Mouse (Mus musculus): ENCODE data around the gene Clec11a. TPM values are rescaled to one million over a fixed set of nuclear protein-coding genes. Genes with fewer than 3 reads are reported as not detected.

The Clec11a gene
- total RNA-seq, 1 experiment, result 2.2 TPM

GRCm38 (mm10) chr7:44273446-44273845 is 33.3 kb downstream of the Clec11a start:
- H3K9ac ChIP-seq (ENCODE audit: insufficient read depth, low read depth, low read length, poor library complexity, severe bottlenecking), result no peak overlapping the region
- DNase-seq (ENCODE audit: low read depth, low spot score), result no peak
- H3K4me3 ChIP-seq (ENCODE audit: insufficient read depth in 1 of 2, low read depth in 1 of 2, low read length in 2 of 2, poor library complexity in 1 of 2, severe bottlenecking in 1 of 2), result no peak overlapping the region
- in situ Hi-C loops (cut with MboI; ENCODE audit: low sequenced_read_pairs in 2 of 2, unreplicated experiment in 2 of 2), result loop anchor here in 1 of 2 experiments (25.0 kb wide), 1 partner anchor 164 kb away; the partner anchor contains the start of gene Lrrc4b
- no peak for TF ChIP-seq ZNF384 (IDR thresholded peaks at IDR 0.05; ENCODE audit: low read depth, low read length)
- no peak for TF ChIP-seq ZC3H11A (IDR thresholded peaks at IDR 0.05; ENCODE audit: borderline replicate concordance, low read depth, low read length)
- TF ChIP-seq MAFK (IDR thresholded peaks at IDR 0.05; ENCODE audit: insufficient read depth, low read depth, low read length), result no peak
- no peak for TF ChIP-seq CHD2 (IDR thresholded peaks at IDR 0.05; ENCODE audit: low read depth, low read length)
- TF ChIP-seq HCFC1 (IDR thresholded peaks at IDR 0.05; ENCODE audit: borderline replicate concordance, insufficient read depth, low read length), result no peak
- H3K9me3 ChIP-seq (ENCODE audit: control insufficient read depth, insufficient read depth, low read depth, low read length), result no peaks in the 10 kb centered on the region
- H3K36me3 ChIP-seq (ENCODE audit: control insufficient read depth, insufficient read depth, low read length, poor library complexity, severe bottlenecking), result no peaks in the 10 kb centered on the region
- H3K4me1 ChIP-seq (ENCODE audit: control insufficient read depth in 2 of 2, insufficient read depth in 2 of 2, low read length in 2 of 2, poor library complexity in 1 of 2), result peaks cover 0 to 18% of the 10 kb centered on the region in 2 experiments; a peak in 2 of 4 replicates
- no peak overlapping the region; the same call in 1 of the 2 replicates for H3K27ac ChIP-seq (ENCODE audit: insufficient read depth, low read depth, low read length, poor library complexity, severe bottlenecking)

- Histone ChIP-seq H3K4me3 (ENCODE audit: insufficient read depth in 1 of 2, low read depth in 1 of 2, low read length in 2 of 2, poor library complexity in 1 of 2, severe bottlenecking in 1 of 2) (no peak overlapping the region), H3K9ac (ENCODE audit: insufficient read depth, low read depth, low read length, poor library complexity, severe bottlenecking) (no peak overlapping the region), H3K9me3 (ENCODE audit: control insufficient read depth, insufficient read depth, low read depth, low read length) (no peaks in the 10 kb centered on the region), H3K27ac (ENCODE audit: insufficient read depth, low read depth, low read length, poor library complexity, severe bottlenecking) (no peak overlapping the region), H3K4me1 (ENCODE audit: control insufficient read depth in 2 of 2, insufficient read depth in 2 of 2, low read length in 2 of 2, poor library complexity in 1 of 2) (peaks cover 0 to 18% of the 10 kb centered on the region in 2 experiments; a peak in 2 of 4 replicates), H3K36me3 (ENCODE audit: control insufficient read depth, insufficient read depth, low read length, poor library complexity, severe bottlenecking) (no peaks in the 10 kb centered on the region)
- in situ Hi-C loops (cut with MboI; ENCODE audit: low sequenced_read_pairs in 2 of 2, unreplicated experiment in 2 of 2), result loop anchor here in 1 of 2 experiments (25.0 kb wide), 1 partner anchor 165 kb away; the partner anchor contains the start of gene Lrrc4b
- TF ChIP-seq MAFK (IDR thresholded peaks at IDR 0.05; ENCODE audit: insufficient read depth, low read depth, low read length) (no peak), CHD2 (IDR thresholded peaks at IDR 0.05; ENCODE audit: low read depth, low read length) (no peak), ZC3H11A (IDR thresholded peaks at IDR 0.05; ENCODE audit: borderline replicate concordance, low read depth, low read length) (no peak), ZNF384 (IDR thresholded peaks at IDR 0.05; ENCODE audit: low read depth, low read length) (no peak), HCFC1 (IDR thresholded peaks at IDR 0.05; ENCODE audit: borderline replicate concordance, insufficient read depth, low read length) (no peak)
- no peak for DNase-seq (ENCODE audit: low read depth, low spot score)
Measured at GRCm38 (mm10) chr7:44272546-44272945, 34.2 kb downstream of the Clec11a start.

- no peak for DNase-seq (ENCODE audit: low read depth, low spot score)
- no peak for TF ChIP-seq ZNF384 (IDR thresholded peaks at IDR 0.05; ENCODE audit: low read depth, low read length)
- TF ChIP-seq CHD2 (IDR thresholded peaks at IDR 0.05; ENCODE audit: low read depth, low read length), result no peak
- TF ChIP-seq HCFC1 (IDR thresholded peaks at IDR 0.05; ENCODE audit: borderline replicate concordance, insufficient read depth, low read length), result peak; percentile 93
- no peak for TF ChIP-seq MAFK (IDR thresholded peaks at IDR 0.05; ENCODE audit: insufficient read depth, low read depth, low read length)
- TF ChIP-seq ZC3H11A (IDR thresholded peaks at IDR 0.05; ENCODE audit: borderline replicate concordance, low read depth, low read length), result no peak
- Histone ChIP-seq H3K9ac (ENCODE audit: insufficient read depth, low read depth, low read length, poor library complexity, severe bottlenecking) (no peak overlapping the region), H3K9me3 (ENCODE audit: control insufficient read depth, insufficient read depth, low read depth, low read length) (no peaks in the 10 kb centered on the region), H3K36me3 (ENCODE audit: control insufficient read depth, insufficient read depth, low read length, poor library complexity, severe bottlenecking) (no peaks in the 10 kb centered on the region), H3K4me1 (ENCODE audit: control insufficient read depth in 2 of 2, insufficient read depth in 2 of 2, low read length in 2 of 2, poor library complexity in 1 of 2) (peaks cover 0 to 16% of the 10 kb centered on the region in 2 experiments; a peak in 2 of 4 replicates), H3K4me3 (ENCODE audit: insufficient read depth in 1 of 2, low read depth in 1 of 2, low read length in 2 of 2, poor library complexity in 1 of 2, severe bottlenecking in 1 of 2) (no peak overlapping the region), H3K27ac (ENCODE audit: insufficient read depth, low read depth, low read length, poor library complexity, severe bottlenecking) (no peak overlapping the region)
- in situ Hi-C loops (cut with MboI; ENCODE audit: low sequenced_read_pairs in 2 of 2, unreplicated experiment in 2 of 2), result loop anchor here in 1 of 2 experiments (25.0 kb wide), 1 partner anchor 166 kb away; the partner anchor contains the start of gene Lrrc4b
Measured at GRCm38 (mm10) chr7:44271309-44271708, 35.4 kb downstream of the Clec11a start.

GRCm38 (mm10) chr7:44269397-44269796 is 37.3 kb downstream of the Clec11a start:
- Histone ChIP-seq H3K4me1 (ENCODE audit: control insufficient read depth in 2 of 2, insufficient read depth in 2 of 2, low read length in 2 of 2, poor library complexity in 1 of 2) (peaks cover 0 to 12% of the 10 kb centered on the region in 2 experiments; a peak in 2 of 4 replicates), H3K9ac (ENCODE audit: insufficient read depth, low read depth, low read length, poor library complexity, severe bottlenecking) (no peak overlapping the region), H3K27ac (ENCODE audit: insufficient read depth, low read depth, low read length, poor library complexity, severe bottlenecking) (no peak overlapping the region), H3K36me3 (ENCODE audit: control insufficient read depth, insufficient read depth, low read length, poor library complexity, severe bottlenecking) (no peaks in the 10 kb centered on the region), H3K9me3 (ENCODE audit: control insufficient read depth, insufficient read depth, low read depth, low read length) (no peaks in the 10 kb centered on the region), H3K4me3 (ENCODE audit: insufficient read depth in 1 of 2, low read depth in 1 of 2, low read length in 2 of 2, poor library complexity in 1 of 2, severe bottlenecking in 1 of 2) (no peak overlapping the region)
- TF ChIP-seq CHD2 (IDR thresholded peaks at IDR 0.05; ENCODE audit: low read depth, low read length) (no peak), MAFK (IDR thresholded peaks at IDR 0.05; ENCODE audit: insufficient read depth, low read depth, low read length) (no peak), ZNF384 (IDR thresholded peaks at IDR 0.05; ENCODE audit: low read depth, low read length) (no peak), ZC3H11A (IDR thresholded peaks at IDR 0.05; ENCODE audit: borderline replicate concordance, low read depth, low read length) (no peak), HCFC1 (IDR thresholded peaks at IDR 0.05; ENCODE audit: borderline replicate concordance, insufficient read depth, low read length) (no peak)
- DNase-seq (ENCODE audit: low read depth, low spot score), result no peak
- in situ Hi-C loops (cut with MboI; ENCODE audit: low sequenced_read_pairs in 2 of 2, unreplicated experiment in 2 of 2), result loop anchor here (10.0 to 25.0 kb wide), 4 partner anchors 45 to 168 kb away; partner anchors contain the start of genes Lrrc4b (in 1 of the 2) and Shank1 (in 1 of the 2)
